ENCODE assay signal across 8 mouse cellular contexts in genomic region chr6:86583601-86584215, GRCm38 (mm10). TPM values are rescaled to one million over a fixed set of nuclear protein-coding genes. Genes with fewer than 3 reads are reported as not detected.
DNase-seq lines count a peak whose midpoint lies in the region; ATAC-seq and TF ChIP-seq lines count a peak whose summit lies in the region.

No protein-coding gene starts in this region.

- no peaks in the 10 kb centered on the region for H3K27me3 ChIP-seq in forebrain, embryonic 15.5 days
- no peaks in the 10 kb centered on the region for H3K27me3 ChIP-seq in forebrain, embryonic 11.5 days (ENCODE audit: control insufficient read depth, insufficient read depth, low read length)
- H3K27me3 ChIP-seq in neural tube, embryonic 13.5 days: no peaks in the 10 kb centered on the region
- no peaks in the 10 kb centered on the region for H3K27me3 ChIP-seq in hindbrain, postnatal 0 days (ENCODE audit: insufficient read depth, low read length)
- H3K27me3 ChIP-seq in small intestine, adult 2 months (ENCODE audit: control insufficient read depth, insufficient read depth, low read length): no peaks in the 10 kb centered on the region

- H3K9ac ChIP-seq in forebrain, embryonic 15.5 days (replicated peaks): peak overlapping the region; percentile 45; the same call in 1 of the 2 replicates
- H3K9ac ChIP-seq in forebrain, embryonic 11.5 days (ENCODE audit: low read length): no peak overlapping the region
- H3K9ac ChIP-seq in neural tube, embryonic 13.5 days: no peak overlapping the region
- H3K9ac ChIP-seq in hindbrain, postnatal 0 days (replicated peaks; ENCODE audit: low read length): no peak overlapping the region

- H3K9me3 ChIP-seq in forebrain, embryonic 15.5 days: no peaks in the 10 kb centered on the region
- no peaks in the 10 kb centered on the region for H3K9me3 ChIP-seq in forebrain, embryonic 11.5 days (ENCODE audit: control insufficient read depth, low read length)
- H3K9me3 ChIP-seq in neural tube, embryonic 13.5 days: no peaks in the 10 kb centered on the region
- H3K9me3 ChIP-seq in hindbrain, postnatal 0 days (ENCODE audit: low read length): no peaks in the 10 kb centered on the region

- no peak overlapping the region for H3K4me3 ChIP-seq in forebrain, embryonic 15.5 days
- no peak overlapping the region for H3K4me3 ChIP-seq in forebrain, embryonic 11.5 days (ENCODE audit: low read depth, low read length)
- H3K4me3 ChIP-seq in neural tube, embryonic 13.5 days: no peak overlapping the region
- no peak overlapping the region for H3K4me3 ChIP-seq in hindbrain, postnatal 0 days (ENCODE audit: low read length)
- H3K4me3 ChIP-seq in small intestine, adult 2 months (ENCODE audit: low read depth, low read length): no peak overlapping the region

- H3K4me1 ChIP-seq in forebrain, embryonic 15.5 days: peaks cover 22% of the 10 kb centered on the region
- H3K4me1 ChIP-seq in forebrain, embryonic 11.5 days (replicated peaks; ENCODE audit: control insufficient read depth, insufficient read depth, low read length): peaks cover 11% of the 10 kb centered on the region; the same call in 1 of the 2 replicates
- H3K4me1 ChIP-seq in neural tube, embryonic 13.5 days (replicated peaks): peaks cover 21% of the 10 kb centered on the region
- peaks cover 17% of the 10 kb centered on the region for H3K4me1 ChIP-seq in hindbrain, postnatal 0 days (ENCODE audit: insufficient read depth, low read length)
- H3K4me1 ChIP-seq in small intestine, adult 2 months (ENCODE audit: control insufficient read depth, insufficient read depth, insufficient read length, low read length): peaks cover 29% of the 10 kb centered on the region

- 92% methylated on average over 8 of the region's 8 CpGs for WGBS in forebrain, embryonic 15.5 days
- WGBS in forebrain, embryonic 11.5 days: 90% methylated on average over 8 of the region's 8 CpGs
- 93% methylated on average over 8 of the region's 8 CpGs for WGBS in neural tube, embryonic 13.5 days
- 88% methylated on average over 8 of the region's 8 CpGs for WGBS in hindbrain, postnatal 0 days
- 60% methylated on average over 8 of the region's 8 CpGs for WGBS in small intestine, adult 2 months

- no peaks in the 10 kb centered on the region for H3K36me3 ChIP-seq in forebrain, embryonic 15.5 days
- no peaks in the 10 kb centered on the region for H3K36me3 ChIP-seq in forebrain, embryonic 11.5 days (ENCODE audit: control insufficient read depth, insufficient read depth, low read length)
- no peaks in the 10 kb centered on the region for H3K36me3 ChIP-seq in neural tube, embryonic 13.5 days
- H3K36me3 ChIP-seq in hindbrain, postnatal 0 days (ENCODE audit: insufficient read depth, low read length): no peaks in the 10 kb centered on the region
- H3K36me3 ChIP-seq in small intestine, adult 2 months (ENCODE audit: control insufficient read depth, insufficient read depth, low read length): no peaks in the 10 kb centered on the region

- no peak for TF ChIP-seq CTCF in hindbrain, postnatal 0 days (IDR thresholded peaks at IDR 0.05; ENCODE audit: low read depth)
- no peak for TF ChIP-seq CTCF in small intestine, adult 2 months (IDR thresholded peaks at IDR 0.05; ENCODE audit: extremely low read depth, insufficient read length, insufficient replicate concordance, low read depth, low read length)

- H3K4me2 ChIP-seq in forebrain, embryonic 15.5 days (replicated peaks): no peak overlapping the region
- H3K4me2 ChIP-seq in forebrain, embryonic 11.5 days (ENCODE audit: low read depth, low read length, severe bottlenecking): no peak overlapping the region
- no peak overlapping the region for H3K4me2 ChIP-seq in neural tube, embryonic 13.5 days
- no peak overlapping the region for H3K4me2 ChIP-seq in hindbrain, postnatal 0 days (ENCODE audit: low read depth, low read length)

- DNase-seq in forebrain, embryonic 11.5 days (ENCODE audit: low spot score): no peak
- DNase-seq in neural tube, embryonic 10.5 days (ENCODE audit: extremely low spot score, low spot score): no peak
- DNase-seq in hindbrain, postnatal 0 days (ENCODE audit: low spot score): no peak
- DNase-seq in layer of hippocampus, postnatal 36 days: no peak
- DNase-seq in kidney, postnatal 36 days: no peak

- no peak for TF ChIP-seq POLR2A in small intestine, adult 2 months (IDR thresholded peaks at IDR 0.05; ENCODE audit: low read depth, low read length)

- no peak for ATAC-seq in forebrain, embryonic 15.5 days (replicated peaks)
- ATAC-seq in forebrain, embryonic 11.5 days (replicated peaks; ENCODE audit: low FRiP score): no peak
- ATAC-seq in neural tube, embryonic 13.5 days (ENCODE audit: low read depth): no peak
- no peak for ATAC-seq in hindbrain, postnatal 0 days

- peak overlapping the region; percentile 94 for H3K27ac ChIP-seq in forebrain, embryonic 15.5 days (replicated peaks)
- no peak overlapping the region for H3K27ac ChIP-seq in forebrain, embryonic 11.5 days (ENCODE audit: low read depth, low read length)
- H3K27ac ChIP-seq in neural tube, embryonic 13.5 days (replicated peaks): peak overlapping the region; percentile 92; the same call in 1 of the 2 replicates
- peak overlapping the region; percentile 93 for H3K27ac ChIP-seq in hindbrain, postnatal 0 days
- H3K27ac ChIP-seq in small intestine, adult 2 months (ENCODE audit: insufficient read depth, low read depth, low read length): peak overlapping the region; percentile 82; the same call in 1 of the 2 replicates

RNA-seq across cellular contexts. Expression of gene Asprv1, which starts 44.3 kb away (rescaled TPM):
- 0.59 and 0.61 TPM in 2 replicates for polyA plus RNA-seq in forebrain, embryonic 15.5 days (2015; fragmentation: Nextera tagmentation; extraction: Ambion mirVana)
- polyA plus RNA-seq in forebrain, embryonic 11.5 days (2014; fragmentation: Nextera tagmentation; extraction: Ambion mirVana): 0.35 and 0.59 TPM in 2 replicates
- polyA plus RNA-seq in neural tube, embryonic 13.5 days (2015; fragmentation: Nextera tagmentation; extraction: Ambion mirVana): 0.88 and 1.1 TPM in 2 replicates
- 0.22 and 0.73 TPM in 2 replicates for total RNA-seq in hindbrain, postnatal 0 days (2014; rRNA removed)
- polyA plus RNA-seq in hindbrain, postnatal 0 days (2015; fragmentation: Nextera tagmentation; extraction: Ambion mirVana): 0.99 and 1.0 TPM in 2 replicates
- 0.20 and 0.23 TPM in 2 replicates for polyA plus RNA-seq in small intestine, adult 2 months (2012; rRNA removed)
- total RNA-seq in layer of hippocampus, postnatal 36 days (2021): 1 to 10 TPM in 1 of 2 experiments, under 1 TPM in 1; 0.88 to 1.7 TPM

RNA-seq across cellular contexts. Expression of gene Pcbp1, which starts 57.6 kb away (rescaled TPM):
- 409 and 412 TPM in 2 replicates for polyA plus RNA-seq in forebrain, embryonic 15.5 days (2015; fragmentation: Nextera tagmentation; extraction: Ambion mirVana)
- polyA plus RNA-seq in forebrain, embryonic 11.5 days (2014; fragmentation: Nextera tagmentation; extraction: Ambion mirVana): 573 and 583 TPM in 2 replicates
- 431 and 435 TPM in 2 replicates for polyA plus RNA-seq in neural tube, embryonic 13.5 days (2015; fragmentation: Nextera tagmentation; extraction: Ambion mirVana)
- total RNA-seq in hindbrain, postnatal 0 days (2014; rRNA removed): 61.7 and 71.3 TPM in 2 replicates
- 300 and 303 TPM in 2 replicates for polyA plus RNA-seq in hindbrain, postnatal 0 days (2015; fragmentation: Nextera tagmentation; extraction: Ambion mirVana)
- 244 and 314 TPM in 2 replicates for polyA plus RNA-seq in small intestine, adult 2 months (2012; rRNA removed)
- 100 to 1,000 TPM; 177 to 186 TPM for total RNA-seq in layer of hippocampus, postnatal 36 days (2021)
